Mouse (Mus musculus) T-helper 2 cell (primary cell): ENCODE results near the gene Nobox.

Experiments used
- in situ Hi-C: fragments of 300-600 bp; cut with MboI, MseI; formaldehyde crosslinking; loops from one replicate; pipeline ENCODE4 v1.15.1; 2025; ENCODE audit warnings: high pct_unique_total_duplicates

The Nobox gene

GRCm38 (mm10) chr6:43309454-43309853 is at the start of gene Nobox:
Gene Nobox (minus strand): TSS chr6:43309554.
- in situ Hi-C loops: no loop called here

DNA sequence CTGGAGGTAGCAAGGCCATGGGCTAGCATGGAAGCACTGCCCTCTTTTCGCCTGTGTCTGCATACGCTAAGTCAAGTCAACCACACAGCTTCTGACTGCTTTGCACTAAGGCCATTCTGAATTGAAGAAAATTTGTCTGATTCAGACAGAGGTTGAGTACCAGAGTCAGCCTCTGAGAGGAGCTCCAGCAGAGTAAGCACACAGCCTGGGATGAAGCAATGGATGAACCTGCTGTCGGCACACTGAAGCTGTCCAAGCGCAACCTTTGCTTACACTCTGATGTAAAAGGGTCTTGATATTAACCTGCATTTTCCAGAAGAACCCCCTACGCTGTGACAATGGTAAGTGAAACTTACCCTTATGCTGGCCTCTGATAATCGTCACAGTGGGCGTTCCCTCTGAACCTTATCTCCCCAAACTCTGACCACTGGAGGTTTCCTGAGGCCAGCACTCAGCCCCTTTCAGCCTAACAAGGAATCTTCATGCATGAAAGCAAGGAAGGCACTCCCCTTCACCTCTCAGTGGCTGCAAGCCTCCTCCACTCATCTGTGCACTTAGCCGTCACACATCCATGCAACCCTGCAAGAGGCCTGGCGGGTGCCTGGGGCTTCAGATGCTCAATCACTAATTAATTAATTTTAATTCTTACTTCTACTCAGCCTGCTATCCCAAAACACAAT is 45.3 kb upstream of the Nobox start:
- in situ Hi-C loops: no loop called here

DNA sequence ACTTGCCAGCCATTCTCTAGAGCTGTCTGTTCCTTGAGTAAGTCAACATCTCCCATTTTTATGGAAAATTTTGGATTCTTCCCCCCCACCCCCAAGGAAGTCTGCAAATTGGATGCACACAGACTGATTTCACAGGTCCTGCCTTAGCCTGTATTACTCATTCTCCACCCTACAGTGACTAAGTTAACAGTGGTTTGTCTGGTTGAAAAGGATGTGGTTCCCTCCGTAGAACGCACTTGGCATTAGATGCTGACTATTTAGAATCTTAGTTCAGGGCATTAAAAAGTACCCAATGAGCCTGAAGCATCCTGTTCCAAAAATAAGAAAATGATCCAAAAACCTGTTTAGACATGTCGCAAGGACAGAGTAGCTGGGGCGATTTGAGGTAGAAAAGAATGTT is 44.1 kb upstream of the Nobox start:
- in situ Hi-C loops: no loop called here

GRCm38 (mm10) chr6:43349083-43349482 is 39.7 kb upstream of the Nobox start:
- in situ Hi-C loops: no loop called here

GRCm38 (mm10) chr6:43347637-43348036 is 38.3 kb upstream of the Nobox start:
- in situ Hi-C loops: no loop called here

DNA sequence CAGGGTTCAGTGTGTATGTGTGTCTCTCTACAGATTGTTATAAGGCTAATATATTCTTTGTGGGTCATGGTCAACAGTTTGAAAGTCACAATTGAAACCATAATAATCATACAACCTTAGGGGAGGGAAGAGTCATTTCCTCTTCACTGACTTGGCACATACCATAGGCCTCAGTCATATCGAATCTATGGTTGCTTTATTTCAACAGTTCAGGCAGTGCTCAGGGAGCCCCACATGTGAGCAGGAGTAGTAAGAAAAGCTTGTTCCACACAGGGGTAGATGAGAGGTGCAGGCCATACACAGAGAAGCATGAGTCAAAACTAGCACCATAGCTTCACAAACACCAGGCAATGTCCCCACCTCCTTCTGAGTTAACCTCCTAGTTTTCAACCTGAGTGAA is 33.7 kb upstream of the Nobox start:
- in situ Hi-C loops: no loop called here

GRCm38 (mm10) chr6:43342386-43342785 is 33.0 kb upstream of the Nobox start:
- in situ Hi-C loops: no loop called here

GRCm38 (mm10) chr6:43338804-43339203 is 29.4 kb upstream of the Nobox start:
- in situ Hi-C loops: no loop called here

DNA sequence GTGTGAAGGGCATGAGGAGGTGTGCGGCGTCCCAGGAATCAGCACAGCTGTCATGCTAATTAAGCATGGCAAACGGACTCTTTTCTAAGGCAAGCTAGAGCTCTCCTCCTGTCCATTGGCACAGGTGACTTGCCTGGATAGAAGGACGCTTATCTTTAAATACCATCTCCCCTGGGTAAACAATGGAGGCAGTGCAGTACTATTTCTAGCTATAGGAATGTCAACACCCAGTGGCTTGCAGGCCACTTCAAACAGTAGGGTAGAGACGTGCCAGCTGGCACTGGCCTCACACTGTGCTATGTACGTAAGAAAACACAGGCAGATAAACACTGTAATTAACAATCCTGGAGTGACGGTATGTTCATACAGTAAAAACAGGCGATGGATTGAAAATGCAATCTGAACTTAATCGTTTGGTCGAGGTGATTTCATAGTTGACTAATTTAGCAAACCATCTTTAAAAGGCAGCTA is 28.2 kb upstream of the Nobox start:
- in situ Hi-C loops: no loop called here

- in situ Hi-C loops: no loop called here
Observed at GRCm38 (mm10) chr6:43335619-43336234, 26.4 kb upstream of the Nobox start.

DNA sequence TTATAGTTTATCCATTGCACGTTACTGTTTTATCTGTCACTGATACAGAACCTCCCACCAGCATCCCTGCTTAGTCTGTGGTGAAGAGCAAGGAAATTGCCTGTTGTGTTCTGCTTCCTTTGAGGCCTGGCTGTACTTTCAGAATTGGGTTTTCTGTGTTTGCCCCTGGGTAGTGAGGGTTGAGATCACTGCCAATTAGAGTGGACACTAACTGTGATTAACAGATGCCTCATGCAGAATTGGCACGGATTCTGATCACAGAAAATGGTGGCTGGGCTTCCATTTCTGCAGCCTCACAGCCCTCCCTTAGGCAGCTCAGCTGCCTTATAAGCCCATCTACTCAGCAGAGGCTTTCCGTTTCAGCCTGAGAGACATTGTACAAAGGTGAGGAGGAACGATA is 24.1 kb upstream of the Nobox start:
- in situ Hi-C loops: no loop called here

GRCm38 (mm10) chr6:43312961-43313656 is 3.8 kb upstream of the Nobox start:
- in situ Hi-C loops: no loop called here

- in situ Hi-C loops: no loop called here
Observed at GRCm38 (mm10) chr6:43312546-43312945, 3.2 kb upstream of the Nobox start.

DNA sequence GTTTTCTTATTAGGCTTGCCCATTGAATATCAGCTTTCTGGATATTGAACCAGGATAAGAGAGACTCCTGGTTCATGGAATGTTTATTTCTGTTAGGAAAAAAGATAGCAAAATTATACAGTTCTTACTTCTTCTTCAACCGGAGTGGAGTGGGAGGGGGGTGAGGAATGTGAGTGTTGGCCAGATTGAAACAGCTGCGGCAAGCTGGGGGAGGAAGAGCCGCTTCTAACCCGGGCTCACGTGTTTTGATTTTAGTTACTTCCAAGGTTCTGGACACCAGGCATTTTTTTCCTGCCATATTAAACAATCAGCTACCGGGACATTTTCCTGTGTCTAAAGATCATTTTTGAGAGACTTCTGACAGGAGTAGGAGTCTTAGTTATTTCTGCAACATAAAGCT is 717 bp upstream of the Nobox start:
- in situ Hi-C loops: no loop called here

GRCm38 (mm10) chr6:43297508-43297850 is 11.9 kb downstream of the Nobox start:
- in situ Hi-C loops: no loop called here

GRCm38 (mm10) chr6:43296798-43297507 is 12.4 kb downstream of the Nobox start:
- in situ Hi-C loops: no loop called here

DNA sequence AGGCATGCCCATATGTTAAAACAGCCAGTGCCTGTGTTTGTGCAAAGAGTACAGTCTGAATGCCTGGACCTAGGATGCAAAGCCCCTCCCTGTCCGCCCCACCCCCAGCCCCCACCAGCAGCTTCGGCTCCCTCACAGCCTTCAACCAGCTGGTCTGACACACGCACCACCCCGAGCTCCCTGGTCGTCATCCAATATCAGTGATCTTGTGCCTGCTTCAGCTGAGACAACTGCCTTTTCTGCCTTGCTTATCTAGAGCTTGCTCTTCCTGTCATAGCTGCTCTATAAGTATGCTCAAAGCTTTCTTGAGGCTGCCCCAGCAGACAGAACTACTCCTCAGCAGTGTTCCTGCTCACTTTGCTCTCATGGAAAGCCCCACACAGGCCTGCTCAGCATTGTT is 13.4 kb downstream of the Nobox start:
- in situ Hi-C loops: no loop called here

DNA sequence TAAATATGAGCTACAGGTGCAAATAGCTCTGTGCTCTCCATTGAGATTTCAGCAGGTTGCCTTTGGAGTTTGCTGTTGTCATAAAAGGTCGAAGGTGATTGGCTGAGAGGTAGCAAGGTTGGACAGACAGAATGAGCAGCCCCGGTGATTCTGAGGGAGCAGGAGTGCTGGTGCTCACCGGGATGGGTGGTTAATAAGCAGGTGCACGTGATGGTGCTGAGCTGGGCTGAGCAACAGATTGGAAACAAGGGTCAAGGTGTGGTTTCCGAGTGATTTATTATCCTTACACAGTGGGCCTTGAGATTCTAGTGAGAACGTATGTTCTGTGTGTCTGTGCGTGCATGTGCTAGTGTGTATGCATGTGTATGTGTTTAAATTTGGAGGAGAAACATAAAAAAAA is 16.2 kb downstream of the Nobox start:
- in situ Hi-C loops: no loop called here

DNA sequence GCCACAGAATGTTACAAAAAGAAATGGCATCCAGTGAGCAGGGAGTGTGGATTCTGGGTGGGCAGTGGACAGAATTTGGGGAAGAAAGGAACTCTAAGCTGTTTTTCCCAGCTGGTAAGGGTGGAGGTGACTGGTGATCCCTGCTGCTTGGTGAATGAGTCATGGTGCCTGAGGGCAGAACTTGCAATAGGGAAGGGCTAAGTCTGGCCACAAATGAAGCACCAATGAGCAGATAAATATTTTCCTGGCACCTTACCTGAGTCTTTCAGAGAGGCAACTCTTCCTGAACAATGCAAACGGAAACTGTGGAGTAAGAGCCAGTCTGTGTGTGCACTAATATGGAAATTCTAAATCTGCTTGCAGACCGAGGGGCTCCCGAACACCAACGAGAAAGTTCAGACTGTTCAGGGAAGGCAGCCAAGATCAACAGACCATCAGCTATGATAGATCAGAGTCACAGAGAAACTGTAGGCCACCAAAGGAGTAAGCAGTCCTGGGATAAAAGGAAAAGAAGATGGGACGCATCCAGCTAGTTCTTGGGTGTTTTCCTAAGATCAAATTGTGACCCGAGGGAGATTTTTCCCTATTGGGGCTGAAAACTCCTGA is 16.8 kb downstream of the Nobox start:
- in situ Hi-C loops: no loop called here

GRCm38 (mm10) chr6:43292041-43292440 is 17.3 kb downstream of the Nobox start:
- in situ Hi-C loops: no loop called here

DNA sequence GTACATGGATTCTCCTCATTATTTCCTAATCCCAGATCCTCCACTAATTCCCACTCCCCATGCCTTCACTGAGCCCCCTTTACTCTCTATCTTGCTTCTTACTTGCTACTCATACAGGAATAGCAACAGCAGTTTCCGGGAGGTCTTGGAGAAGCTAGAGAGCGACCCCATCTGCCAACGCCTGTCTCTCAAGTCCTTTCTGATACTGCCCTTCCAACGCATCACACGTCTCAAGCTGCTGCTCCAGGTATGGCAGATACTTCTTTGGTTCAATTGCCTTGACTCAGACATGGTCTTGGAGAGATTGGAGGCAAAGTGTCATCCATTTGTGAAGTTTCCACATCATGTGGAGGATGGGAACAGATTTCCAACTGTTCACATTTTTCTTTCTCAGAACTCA is 28.9 kb downstream of the Nobox start:
- in situ Hi-C loops: no loop called here

GRCm38 (mm10) chr6:43278247-43278646 is 31.1 kb downstream of the Nobox start:
- in situ Hi-C loops: loop anchor here (5.0 kb wide), 1 partner anchor 36 kb away; no protein-coding TSS in a partner anchor
